Mouse (Mus musculus) embryonic facial prominence, embryonic 14.5 days (tissue): ENCODE results near the gene Spag5. TPM values are rescaled to one million over a fixed set of nuclear protein-coding genes. Genes with fewer than 3 reads are reported as not detected.
A peak's percentile ranks its signal among the peaks of the same experiment; 100 is the strongest.

Experiments used
- ATAC-seq: fragments of 200-750 bp; cut with Nextera tagmentation; 2 replicates; pipeline ENCODE4 v1.8.0; 2017; ENCODE audit warnings: low read depth, moderate number of reproducible peaks, moderate TSS enrichment
- DNase-seq: peaks from one replicate; pipeline ENCODE4 v3.0.0-alpha.2; 2015; ENCODE audit warnings: low spot score
- H3K27ac ChIP-seq: fragments of 300-500 bp; sonication (generic); replicated peaks from 2 replicates; pipeline ENCODE4 v1.5.1; 2014; ENCODE audit warnings: low read depth, mild to moderate bottlenecking, low read length, moderate library complexity
- H3K27me3 ChIP-seq: fragments of 300-500 bp; sonication (generic); replicated peaks from 2 replicates; pipeline ENCODE4 v1.6.1; 2014; ENCODE audit warnings: low read length; ENCODE audit not compliant: control insufficient read depth, insufficient read depth
- H3K36me3 ChIP-seq: fragments of 300-500 bp; sonication (generic); 2 replicates; pipeline ENCODE4 v1.6.1; 2014; ENCODE audit warnings: low read length, mixed read lengths; ENCODE audit not compliant: control insufficient read depth, insufficient read depth
- H3K4me1 ChIP-seq: fragments of 300-500 bp; sonication (generic); 2 replicates; pipeline ENCODE4 v1.6.1; 2014; ENCODE audit warnings: antibody characterized with exemption, low read length; ENCODE audit not compliant: control insufficient read depth, insufficient read depth
- H3K4me2 ChIP-seq: fragments of 300-500 bp; sonication (generic); 2 replicates; pipeline ENCODE4 v1.6.1; 2014; ENCODE audit warnings: low read depth, mild to moderate bottlenecking, low read length, moderate library complexity, mixed read lengths
- H3K4me3 ChIP-seq: fragments of 300-500 bp; sonication (generic); 2 replicates; pipeline ENCODE4 v1.5.1; 2014; ENCODE audit warnings: low read depth, mild to moderate bottlenecking, low read length
- H3K9ac ChIP-seq: fragments of 300-500 bp; sonication (generic); 2 replicates; pipeline ENCODE4 v1.6.1; 2014; ENCODE audit warnings: low read depth, mild to moderate bottlenecking, low read length, moderate library complexity, mixed read lengths
- H3K9me3 ChIP-seq: fragments of 300-500 bp; sonication (generic); 2 replicates; pipeline ENCODE4 v1.6.1; 2016; ENCODE audit warnings: low read length; ENCODE audit not compliant: control insufficient read depth
- WGBS: fragments of 180-500 bp; shearing (Covaris S2); extraction: QIAGEN DNeasy Blood & Tissue Kit; methylation state at CpG from one replicate; pipeline ENCODE4 v1.1.7; 2014; 5-methylcytosine and 5-hydroxymethylcytosine counted together
- polyA plus RNA-seq: library from polyadenylated mRNA; unstranded; fragments of >200 nt; fragmentation: Nextera tagmentation; extraction: Ambion mirVana; gene quantifications from 2 replicates; pipeline ENCODE4 v1.2.1, GENCODE M21; 2014

The Spag5 gene
- polyA plus RNA-seq, 1 experiment from 2014 or later = 23.8 TPM

- no peak overlapping the region for H3K27ac ChIP-seq
- H3K4me3 ChIP-seq = no peak overlapping the region
- H3K9me3 ChIP-seq = no peaks in the 10 kb centered on the region
- H3K4me2 ChIP-seq = no peak overlapping the region
- WGBS = 76% methylated on average over 4 of the region's 4 CpGs
- ATAC-seq (no peak), DNase-seq (no peak)
- H3K27me3 ChIP-seq = no peaks in the 10 kb centered on the region
- peaks cover 24% of the 10 kb centered on the region for H3K36me3 ChIP-seq
- peaks cover 17% of the 10 kb centered on the region for H3K4me1 ChIP-seq
- no peak overlapping the region for H3K9ac ChIP-seq
Observed at GRCm38 (mm10) chr11:78349441-78350358, 48.4 kb downstream of the Spag5 start.

- Histone ChIP-seq H3K4me2 (no peak overlapping the region), H3K4me1 (no peaks in the 10 kb centered on the region), H3K27ac (no peak overlapping the region), H3K27me3 (no peaks in the 10 kb centered on the region), H3K9ac (no peak overlapping the region), H3K36me3 (peaks cover 15% of the 10 kb centered on the region), H3K4me3 (no peak overlapping the region), H3K9me3 (no peaks in the 10 kb centered on the region)
- WGBS = 67% methylated on average over 1 of the region's 1 CpGs
- no peak for ATAC-seq
- no peak for DNase-seq
Observed at GRCm38 (mm10) chr11:78353081-78353480, 51.8 kb downstream of the Spag5 start.

GRCm38 (mm10) chr11:78354905-78355304, 53.6 kb downstream of the Spag5 start:
- H3K9me3 ChIP-seq = no peaks in the 10 kb centered on the region
- no peaks in the 10 kb centered on the region for H3K36me3 ChIP-seq
- ATAC-seq (no peak), DNase-seq (no peak)
- H3K4me2 ChIP-seq = no peak overlapping the region
- no peak overlapping the region for H3K27ac ChIP-seq
- H3K4me3 ChIP-seq = no peak overlapping the region
- 82% methylated on average over 6 of the region's 6 CpGs for WGBS
- no peaks in the 10 kb centered on the region for H3K27me3 ChIP-seq
- no peaks in the 10 kb centered on the region for H3K4me1 ChIP-seq
- H3K9ac ChIP-seq = no peak overlapping the region

- WGBS = 33% methylated on average over 4 of the region's 4 CpGs
- no peak overlapping the region for H3K9ac ChIP-seq
- DNase-seq = peak; percentile 55
Observed at GRCm38 (mm10) chr11:78355471-78356238, 54.3 kb downstream of the Spag5 start.

GRCm38 (mm10) chr11:78358330-78359007, 57.1 kb downstream of the Spag5 start:
- no peak for ATAC-seq
- WGBS = 16% methylated on average over 22 of the region's 22 CpGs
- no peak for DNase-seq

More at GRCm38 (mm10) chr11:78355471-78356238, 54.3 kb downstream of the Spag5 start:
- Histone ChIP-seq H3K27ac (no peak overlapping the region), H3K4me3 (no peak overlapping the region), H3K27me3 (no peaks in the 10 kb centered on the region), H3K4me1 (no peaks in the 10 kb centered on the region), H3K4me2 (no peak overlapping the region), H3K9me3 (no peaks in the 10 kb centered on the region), H3K36me3 (no peaks in the 10 kb centered on the region)
- no peak for ATAC-seq

GRCm38 (mm10) chr11:78360125-78360788, 58.9 kb downstream of the Spag5 start:
- Histone ChIP-seq H3K9me3 (no peaks in the 10 kb centered on the region), H3K36me3 (no peaks in the 10 kb centered on the region), H3K4me1 (no peaks in the 10 kb centered on the region), H3K4me3 (peak overlapping the region; percentile 32), H3K4me2 (peak overlapping the region; percentile 58), H3K9ac (no peak overlapping the region), H3K27me3 (no peaks in the 10 kb centered on the region), H3K27ac (no peak overlapping the region)
- DNase-seq = peak; percentile 92
- ATAC-seq = peak; percentile 75
- 11% methylated on average over 13 of the region's 13 CpGs for WGBS

More at GRCm38 (mm10) chr11:78358330-78359007, 57.1 kb downstream of the Spag5 start:
- H3K9ac ChIP-seq = no peak overlapping the region
- no peak overlapping the region for H3K4me2 ChIP-seq
- no peaks in the 10 kb centered on the region for H3K27me3 ChIP-seq
- H3K27ac ChIP-seq = no peak overlapping the region
- H3K4me3 ChIP-seq = no peak overlapping the region
- H3K4me1 ChIP-seq = no peaks in the 10 kb centered on the region
- no peaks in the 10 kb centered on the region for H3K9me3 ChIP-seq
- no peaks in the 10 kb centered on the region for H3K36me3 ChIP-seq

GRCm38 (mm10) chr11:78360789-78361131, 59.4 kb downstream of the Spag5 start:
- no peak for ATAC-seq
- Histone ChIP-seq H3K4me3 (no peak overlapping the region), H3K9ac (no peak overlapping the region), H3K27me3 (no peaks in the 10 kb centered on the region), H3K27ac (no peak overlapping the region), H3K4me1 (no peaks in the 10 kb centered on the region), H3K9me3 (no peaks in the 10 kb centered on the region), H3K36me3 (no peaks in the 10 kb centered on the region), H3K4me2 (no peak overlapping the region)
- no peak for DNase-seq
- WGBS = 43% methylated on average over 2 of the region's 2 CpGs
